8 mouse cellular contexts compared by ENCODE assay signal in the genomic region with DNA sequence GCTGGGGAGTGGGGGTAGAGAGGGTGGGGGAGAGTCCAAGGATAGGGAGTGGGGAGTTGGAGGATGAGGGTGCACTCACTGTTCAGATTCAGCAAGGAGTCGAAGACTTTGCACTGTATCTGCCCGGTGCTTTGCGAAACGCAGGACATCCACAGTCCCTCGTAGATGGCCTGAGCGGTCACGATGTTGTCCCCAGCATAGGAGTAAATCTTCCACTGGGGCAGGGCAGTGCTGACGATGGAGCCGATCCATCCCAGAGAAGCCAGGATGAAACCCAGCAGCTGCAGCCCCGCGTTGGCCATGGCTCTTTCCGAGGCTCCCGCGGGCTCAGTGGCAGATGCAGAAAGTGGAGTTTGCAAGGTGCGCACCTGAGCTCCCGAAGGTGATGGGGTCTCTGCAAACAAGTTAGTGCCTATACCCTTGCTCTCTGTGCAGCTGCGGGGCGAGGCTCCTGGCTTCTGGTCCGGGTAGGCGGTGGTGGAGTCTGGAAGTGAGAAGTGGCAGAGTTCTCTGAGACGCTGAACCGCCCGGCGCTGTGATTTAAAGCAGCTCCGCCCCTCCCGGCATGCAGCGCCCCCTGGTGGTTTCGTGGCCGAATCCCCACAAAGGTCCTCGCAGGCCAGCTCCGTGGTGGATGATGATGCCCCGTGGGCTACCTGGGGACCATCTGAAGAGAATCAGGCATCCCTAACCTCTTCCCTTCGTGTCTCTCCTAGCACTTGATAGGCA. TPM values are rescaled to one million over a fixed set of nuclear protein-coding genes. Genes with fewer than 3 reads are reported as not detected.
DNase-seq lines count a peak whose midpoint lies in the region; ATAC-seq lines count a peak whose summit lies in the region.

Gene Cldn1, minus strand, starts transcription at position 517 of the 729 bp plus-strand sequence.

- H3K36me3 ChIP-seq in intestine, embryonic 15.5 days: no peaks in the 10 kb centered on the region

- H3K4me3 ChIP-seq in intestine, embryonic 15.5 days (replicated peaks): peak within 1 kb of the TSS; percentile 50

- peak within 1 kb of the TSS; percentile 97 for H3K4me2 ChIP-seq in intestine, embryonic 15.5 days (replicated peaks)

- no peak within 1 kb of the TSS for H3K27ac ChIP-seq in intestine, embryonic 15.5 days

- no peaks in the 10 kb centered on the region for H3K9me3 ChIP-seq in intestine, embryonic 15.5 days

- intact Hi-C loops in gastrocnemius, postnatal 36 days (cut with DNase I): loop anchor here (2.0 to 5.0 kb wide), 2 partner anchors 137 to 404 kb away; no protein-coding TSS in a partner anchor
- intact Hi-C loops in left cerebral cortex, postnatal 14 days (cut with DNase I): loop anchor here (1.0 kb wide), 1 partner anchor 137 kb away; no protein-coding TSS in a partner anchor

- peak; percentile 92 for ATAC-seq in intestine, embryonic 15.5 days
- peak; percentile 85 for ATAC-seq in megakaryocyte-erythroid progenitor cell, adult 5-6 weeks (replicated peaks; ENCODE audit: low FRiP score, low TSS enrichment, poor library complexity, severe bottlenecking)

- DNase-seq in adrenal gland, adult 8-10 months: peak; percentile 35
- DNase-seq in embryo, embryonic 11.5 days (ENCODE audit: low read depth, low spot score): peak; percentile 76
- peak; percentile 71 to 75 for DNase-seq in gastrocnemius, postnatal 36 days
- DNase-seq in left cerebral cortex, postnatal 14 days (ENCODE audit: low spot score in 2 of 2): peak; percentile 55 to 80
- DNase-seq in right cerebral cortex, postnatal 10 days (ENCODE audit: low spot score in 2 of 2): peak; percentile 76 to 88
- peak; percentile 75 for DNase-seq in urinary bladder, postnatal 10 days (ENCODE audit: low spot score)

- H3K9ac ChIP-seq in intestine, embryonic 15.5 days: peak within 1 kb of the TSS; percentile 41; the same call in 1 of the 2 replicates

- H3K27me3 ChIP-seq in intestine, embryonic 15.5 days (replicated peaks): no peaks in the 10 kb centered on the region

- 4% methylated on average over 33 of the region's 33 CpGs for WGBS in intestine, embryonic 15.5 days

- H3K4me1 ChIP-seq in intestine, embryonic 15.5 days (replicated peaks): no peaks in the 10 kb centered on the region

RNA-seq across cellular contexts. Expression of gene Cldn1, which starts in this region (rescaled TPM):
- 10 to 100 TPM; 10.3 to 12.0 (median 11.3) TPM for total RNA-seq in adrenal gland, adult 8-10 months (2022)
- 1 to 10 TPM; 1.3 to 2.6 TPM for total RNA-seq in gastrocnemius, postnatal 36 days (2021)
- polyA plus RNA-seq in intestine, embryonic 15.5 days (2015; fragmentation: Nextera tagmentation; extraction: Ambion mirVana): 4.1 and 4.2 TPM in 2 replicates
- 1 to 10 TPM; 2.5 to 3.1 TPM for total RNA-seq in left cerebral cortex, postnatal 14 days (2021)
- not detected in 2 replicates for total RNA-seq in megakaryocyte-erythroid progenitor cell, adult 5-6 weeks (2014; fragmentation: Nextera tagmentation)
- not detected in 2 replicates for total RNA-seq in megakaryocyte-erythroid progenitor cell, adult 5-6 weeks (2017)

Comparison
In these comparisons a context has a peak if more than half of its experiments do, and no peak if none do; other contexts are left out.
1. Peak in ATAC-seq in megakaryocyte-erythroid progenitor cell, adult 5-6 weeks; RNA of the gene not detected or under 1 TPM.